Mouse (Mus musculus) adrenal gland, postnatal 36 days (tissue): Measurements from ENCODE around the gene Tcp10c. TPM values are rescaled to one million over a fixed set of nuclear protein-coding genes. Genes with fewer than 3 reads are reported as not detected.
"Not testable (repeated sequence)": the region's sequence is repeated elsewhere in the genome, so short reads cannot be mapped to it uniquely, and the experiment has no call there.

ENCODE experiments used
- DNase-seq, 2 experiments: peaks; one replicate each; pipeline ENCODE4 v3.0.0; 2021; ENCODE audit warnings: mixed read lengths in 1 of 2
- total RNA-seq, 2 experiments: library from RNA; stranded (reverse); gene quantifications; 2 replicates each; pipeline ENCODE4 v1.2.3; 2021

Gene Tcp10c
- total RNA-seq, 2 experiments from 2014 or later = not detected

DNA sequence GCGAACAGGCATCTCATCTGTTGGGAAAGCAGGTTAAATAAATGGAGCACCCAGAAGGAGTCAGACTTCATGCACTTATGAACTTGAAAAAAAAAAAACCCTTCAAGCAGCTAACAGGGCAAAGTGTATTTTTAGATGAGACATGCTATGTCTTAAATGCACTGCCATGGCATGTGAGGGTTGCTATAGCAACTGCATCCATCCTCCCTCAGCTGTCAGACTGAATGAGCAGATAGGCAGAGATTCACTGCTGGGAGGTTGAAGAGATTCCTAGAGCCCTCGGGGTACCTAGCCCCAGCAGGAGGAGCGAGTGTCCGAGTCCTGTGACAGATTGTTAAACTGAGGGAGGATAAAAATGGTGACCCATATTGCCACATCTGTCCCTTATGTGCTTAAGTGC lies 36.6 kb downstream of the Tcp10c start:
- DNase-seq = not testable (repeated sequence)

GRCm38 (mm10) chr17:13399961-13400360 lies 45.6 kb downstream of the Tcp10c start:
- DNase-seq = not testable (repeated sequence)

DNA sequence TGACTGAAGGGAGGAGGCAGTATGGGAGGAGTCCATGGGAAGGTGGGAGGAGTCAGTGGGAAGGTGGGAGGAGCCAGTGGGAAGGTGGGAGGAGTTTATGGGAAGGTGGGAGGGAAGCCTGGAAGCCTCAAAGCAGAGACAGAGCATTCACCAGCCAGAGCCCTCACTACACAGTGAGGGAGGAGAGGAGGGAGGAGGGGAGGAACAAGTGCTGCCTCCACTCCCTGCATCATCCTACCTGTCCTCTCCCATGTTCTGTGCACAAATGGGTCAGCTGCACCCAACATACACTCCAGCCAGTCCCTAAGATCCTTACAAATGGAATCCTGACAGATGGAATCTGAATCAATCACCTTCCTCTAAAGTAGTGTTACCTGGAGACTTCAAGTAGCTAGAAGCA lies 47.7 kb downstream of the Tcp10c start:
- not testable (repeated sequence) for DNase-seq

DNA sequence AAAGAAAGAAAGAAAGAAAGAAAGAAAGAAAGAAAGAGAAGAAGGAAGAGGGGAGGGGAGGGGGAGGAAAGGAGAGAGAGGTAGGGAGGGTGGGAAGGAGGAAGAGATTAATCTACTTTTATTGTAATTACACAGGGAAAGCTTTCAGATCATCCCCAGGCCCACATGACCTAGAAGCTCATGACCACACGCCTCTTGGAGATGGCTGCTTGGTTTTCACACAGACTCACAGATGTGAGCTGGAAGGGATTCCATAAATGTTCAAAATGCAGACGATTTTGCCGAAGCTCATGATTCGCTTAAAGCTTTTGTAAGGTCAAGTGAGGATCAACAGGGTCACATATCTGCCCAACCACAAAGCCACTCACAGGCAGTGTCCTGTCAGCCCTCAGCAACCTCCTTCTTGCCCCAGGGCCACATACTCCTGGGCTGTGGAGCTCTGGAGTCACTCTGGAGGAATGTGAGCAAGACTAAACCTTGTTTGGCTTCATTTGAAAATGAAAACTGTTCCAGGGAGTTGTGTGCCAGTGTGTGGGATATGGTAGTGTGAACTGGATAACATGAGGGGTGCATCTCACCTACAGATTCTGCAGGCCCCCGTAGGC lies 49.3 kb downstream of the Tcp10c start:
- not testable (repeated sequence) for DNase-seq

- DNase-seq = not testable (repeated sequence)
Observed at GRCm38 (mm10) chr17:13406023-13406422, 51.7 kb downstream of the Tcp10c start.

DNA sequence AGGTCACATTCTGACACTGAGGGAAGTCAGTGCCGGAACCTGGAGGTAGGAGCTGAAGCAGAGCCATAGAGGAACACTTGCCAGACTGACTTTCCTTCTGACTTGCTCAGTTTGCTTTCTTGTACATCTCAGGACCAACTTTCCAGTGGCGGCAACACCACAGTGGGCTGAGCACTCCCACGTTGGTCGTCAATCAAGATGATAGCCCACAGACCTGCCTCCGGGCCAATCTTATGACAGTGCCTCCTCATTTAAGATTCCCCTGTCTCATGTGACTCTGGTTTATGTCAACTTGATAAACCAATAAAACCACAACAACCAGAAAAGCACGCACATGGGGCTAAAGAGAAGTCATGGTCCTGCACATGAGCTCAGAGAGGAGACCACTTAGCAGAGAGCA lies 52.3 kb downstream of the Tcp10c start:
- DNase-seq = not testable (repeated sequence)

GRCm38 (mm10) chr17:13407621-13408256 lies 53.4 kb downstream of the Tcp10c start:
- not testable (repeated sequence) for DNase-seq

GRCm38 (mm10) chr17:13408257-13408633 lies 53.9 kb downstream of the Tcp10c start:
- DNase-seq = not testable (repeated sequence)

- DNase-seq = not testable (repeated sequence)
Observed at GRCm38 (mm10) chr17:13421022-13421591, 66.7 kb downstream of the Tcp10c start.

DNA sequence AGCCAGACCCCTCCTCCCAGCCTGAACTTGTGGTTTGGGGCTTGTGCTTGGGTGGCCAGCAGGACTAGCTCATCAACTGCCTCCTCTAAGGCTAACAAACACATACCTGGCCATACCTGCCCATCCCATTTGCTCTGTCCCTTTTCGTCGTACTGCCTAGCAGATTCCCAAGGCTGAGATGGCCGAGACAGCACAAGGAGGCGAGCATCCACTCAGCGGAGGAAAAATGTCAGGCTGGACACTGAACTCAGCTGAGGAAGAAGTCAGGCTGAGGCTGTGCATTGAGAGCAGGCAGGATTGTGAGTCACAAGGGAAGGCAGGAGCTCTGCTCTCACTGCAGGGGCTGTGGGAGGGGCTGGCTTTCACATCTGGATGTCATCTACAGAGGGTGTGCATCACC lies 68.3 kb downstream of the Tcp10c start:
- DNase-seq = not testable (repeated sequence)

- DNase-seq = not testable (repeated sequence)
Observed at GRCm38 (mm10) chr17:13423373-13424024, 69.1 kb downstream of the Tcp10c start.

GRCm38 (mm10) chr17:13424321-13424720 lies 69.9 kb downstream of the Tcp10c start:
- DNase-seq = not testable (repeated sequence)

DNA sequence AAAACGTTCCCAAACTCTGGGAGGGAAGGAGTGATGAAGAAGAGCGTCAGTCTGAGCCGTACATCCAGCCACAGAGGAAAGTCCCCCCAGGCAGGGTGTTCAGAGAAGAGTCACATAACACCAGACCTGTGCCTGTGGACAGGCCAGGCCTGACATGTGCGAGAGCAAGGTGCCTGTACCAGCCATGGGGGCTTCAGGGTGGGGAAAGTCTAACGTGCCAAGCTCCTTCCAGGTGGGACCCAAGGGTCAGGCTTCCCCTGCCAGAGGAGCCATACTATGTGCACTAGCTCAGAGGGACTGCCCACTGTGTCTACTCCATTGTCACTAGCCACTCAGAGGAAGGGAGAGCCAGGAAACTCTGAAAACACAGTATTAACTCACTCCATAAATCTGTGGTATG lies 71.3 kb downstream of the Tcp10c start:
- DNase-seq = not testable (repeated sequence)

- not testable (repeated sequence) for DNase-seq
Observed at GRCm38 (mm10) chr17:13426508-13426907, 72.1 kb downstream of the Tcp10c start.

Other genes starting within 250 kb of the Tcp10c start
- under 1 TPM in 1 of 2 experiments, not detected in 1; 0.76 TPM for gene Unc93a, start 222.8 kb upstream of the Tcp10c start, total RNA-seq
- not detected for gene Smok2a, start 133.4 kb upstream of the Tcp10c start, total RNA-seq
- not detected for gene Smok2b, start 124.3 kb upstream of the Tcp10c start, total RNA-seq